Mouse (Mus musculus) intestine, embryonic 16.5 days (tissue): ENCODE measurements around the gene a. TPM values are rescaled to one million over a fixed set of nuclear protein-coding genes. Genes with fewer than 3 reads are reported as not detected.

Experiments
- ATAC-seq: fragments of 200-750 bp; cut with Nextera tagmentation; 2 replicates; pipeline ENCODE4 v1.8.0; 2017; ENCODE audit warnings: moderate TSS enrichment, moderate library complexity
- H3K27ac ChIP-seq: fragments of 300-500 bp; sonication (generic); 2 replicates; pipeline ENCODE4 v1.5.1; 2014; ENCODE audit warnings: mild to moderate bottlenecking, low read length
- H3K27me3 ChIP-seq: fragments of 300-500 bp; sonication (generic); replicated peaks from 2 replicates; pipeline ENCODE4 v1.6.1; 2014; ENCODE audit warnings: low read length, control low read depth, mixed read lengths; ENCODE audit not compliant: control insufficient read depth, insufficient read depth
- H3K36me3 ChIP-seq: fragments of 300-500 bp; sonication (generic); 2 replicates; pipeline ENCODE4 v1.6.1; 2014; ENCODE audit warnings: low read length, control low read depth; ENCODE audit not compliant: control insufficient read depth, insufficient read depth
- H3K4me1 ChIP-seq: fragments of 300-500 bp; sonication (generic); 2 replicates; pipeline ENCODE4 v1.6.1; 2014; ENCODE audit warnings: low read length, control low read depth, mixed read lengths; ENCODE audit not compliant: control insufficient read depth, insufficient read depth
- H3K4me2 ChIP-seq: fragments of 300-500 bp; sonication (generic); 2 replicates; pipeline ENCODE4 v1.6.1; 2014; ENCODE audit warnings: low read depth, low read length, control low read depth
- H3K4me3 ChIP-seq: fragments of 300-500 bp; sonication (generic); 2 replicates; pipeline ENCODE4 v1.5.1; 2014; ENCODE audit warnings: mild to moderate bottlenecking, low read length
- H3K9ac ChIP-seq: fragments of 300-500 bp; sonication (generic); 2 replicates; pipeline ENCODE4 v1.6.1; 2014; ENCODE audit warnings: low read depth, low read length
- H3K9me3 ChIP-seq: fragments of 300-500 bp; sonication (generic); 2 replicates; pipeline ENCODE4 v1.6.1; 2016; ENCODE audit warnings: low read length, control low read depth; ENCODE audit not compliant: control insufficient read depth
- WGBS: fragments of 180-500 bp; shearing (Covaris S2); extraction: QIAGEN DNeasy Blood & Tissue Kit; methylation state at CpG from one replicate; pipeline ENCODE4 v1.1.7; 2014; 5-methylcytosine and 5-hydroxymethylcytosine counted together
- polyA plus RNA-seq: library from polyadenylated mRNA; unstranded; fragments of >200 nt; fragmentation: Nextera tagmentation; extraction: Ambion mirVana; gene quantifications from 2 replicates; pipeline ENCODE4 v1.2.1, GENCODE M21; 2015

a gene
- polyA plus RNA-seq, 1 experiment from 2014 or later: not detected

- Histone ChIP-seq H3K9ac (no peak overlapping the region), H3K27ac (no peak overlapping the region), H3K4me3 (no peak overlapping the region), H3K9me3 (no peaks in the 10 kb centered on the region), H3K4me2 (no peak overlapping the region), H3K27me3 (no peaks in the 10 kb centered on the region), H3K4me1 (0 out of 2 replicates have a peak, but pooled peaks cover 10% of the 10 kb centered on the region), H3K36me3 (no peaks in the 10 kb centered on the region)
- no peak for ATAC-seq
- WGBS: 87% methylated on average over 9 of the region's 9 CpGs
These were observed 307.6 kb downstream of the a start for GRCm38 (mm10) chr2:155098720-155099380.

GRCm38 (mm10) chr2:155099421-155099820, 308.2 kb downstream of the a start:
- no peak for ATAC-seq
- no peaks in the 10 kb centered on the region for H3K9me3 ChIP-seq
- peak overlapping the region; percentile 94 for H3K27ac ChIP-seq
- WGBS: 62% methylated on average over 7 of the region's 7 CpGs
- H3K4me2 ChIP-seq: no peak overlapping the region
- H3K4me3 ChIP-seq: no peak overlapping the region
- no peaks in the 10 kb centered on the region for H3K36me3 ChIP-seq
- no peaks in the 10 kb centered on the region for H3K27me3 ChIP-seq
- 0 out of 2 replicates have a peak, but pooled peaks cover 10% of the 10 kb centered on the region for H3K4me1 ChIP-seq
- H3K9ac ChIP-seq: no peak overlapping the region

GRCm38 (mm10) chr2:155099994-155100795, 309.0 kb downstream of the a start:
- Histone ChIP-seq H3K4me3 (no peak overlapping the region), H3K27me3 (no peaks in the 10 kb centered on the region), H3K9me3 (no peaks in the 10 kb centered on the region), H3K27ac (peak overlapping the region; percentile 94), H3K4me2 (no peak overlapping the region), H3K36me3 (no peaks in the 10 kb centered on the region), H3K9ac (no peak overlapping the region), H3K4me1 (0 out of 2 replicates have a peak, but pooled peaks cover 10% of the 10 kb centered on the region)
- 66% methylated on average over 14 of the region's 14 CpGs for WGBS
- peak; percentile 78 for ATAC-seq

Other genes starting within 250 kb of the a start
- 0.46 TPM in 1 of 2 replicates, not detected in the other for gene 1700003F12Rik, start 244.3 kb upstream of the a start, polyA plus RNA-seq
- 0.09 TPM in 1 of 2 replicates, not detected in the other for gene Actl10, start 239.6 kb upstream of the a start, polyA plus RNA-seq
- 1.4 and 1.6 TPM in 2 replicates for gene Necab3, start 232.5 kb upstream of the a start, polyA plus RNA-seq
- 5.8 and 9.5 TPM in 2 replicates for gene E2f1, start 221.5 kb upstream of the a start, polyA plus RNA-seq
- gene Pxmp4, start 187.7 kb upstream of the a start, polyA plus RNA-seq: 41.2 and 41.9 TPM in 2 replicates
- 0.53 and 0.55 TPM in 2 replicates for gene Zfp341, start 178.1 kb upstream of the a start, polyA plus RNA-seq
- not detected in 2 replicates for gene 4930519P11Rik, start 178.0 kb upstream of the a start, polyA plus RNA-seq
- gene Chmp4b, start 139.7 kb upstream of the a start, polyA plus RNA-seq: 23.6 and 28.7 TPM in 2 replicates
- gene Gm14214, start 21.4 kb upstream of the a start, polyA plus RNA-seq: not detected in 2 replicates
- gene Raly, start 306 bp upstream of the a start, polyA plus RNA-seq: 30.6 and 34.0 TPM in 2 replicates
- 73.5 and 76.6 TPM in 2 replicates for gene Eif2s2, start 101.5 kb downstream of the a start, polyA plus RNA-seq
- 1.7 and 1.9 TPM in 2 replicates for gene Gm14226, start 226.9 kb downstream of the a start, polyA plus RNA-seq